Mouse (Mus musculus) hindbrain, postnatal 0 days (tissue): ENCODE data around the gene Tmem273. TPM values are rescaled to one million over a fixed set of nuclear protein-coding genes. Genes with fewer than 3 reads are reported as not detected.

Source experiments
- ATAC-seq: fragments of 200-750 bp; cut with Nextera tagmentation; 2 replicates; pipeline ENCODE4 v1.8.0; 2017; ENCODE audit warnings: mild to moderate bottlenecking, moderate TSS enrichment, moderate library complexity
- DNase-seq: peaks from one replicate; pipeline ENCODE4 v3.0.0-alpha.2; 2015; ENCODE audit warnings: low spot score
- H3K27ac ChIP-seq: fragments of 300-500 bp; sonication (generic); 2 replicates; pipeline ENCODE4 v1.5.1; 2014; ENCODE audit warnings: mild to moderate bottlenecking
- H3K27me3 ChIP-seq: fragments of 300-500 bp; sonication (generic); 2 replicates; pipeline ENCODE4 v1.6.1; 2014; ENCODE audit warnings: low read length, mixed read lengths; ENCODE audit not compliant: insufficient read depth
- H3K36me3 ChIP-seq: fragments of 300-500 bp; sonication (generic); 2 replicates; pipeline ENCODE4 v1.6.1; 2014; ENCODE audit warnings: low read length, mixed read lengths; ENCODE audit not compliant: insufficient read depth
- H3K4me1 ChIP-seq: fragments of 300-500 bp; sonication (generic); 2 replicates; pipeline ENCODE4 v1.6.1; 2014; ENCODE audit warnings: antibody characterized with exemption, low read length, mixed read lengths; ENCODE audit not compliant: insufficient read depth
- H3K4me2 ChIP-seq: fragments of 300-500 bp; sonication (generic); 2 replicates; pipeline ENCODE4 v1.6.1; 2014; ENCODE audit warnings: low read depth, mild to moderate bottlenecking, low read length, moderate library complexity, mixed read lengths
- H3K4me3 ChIP-seq: fragments of 300-500 bp; sonication (generic); 2 replicates; pipeline ENCODE4 v1.5.1; 2014; ENCODE audit warnings: low read length
- H3K9ac ChIP-seq: fragments of 300-500 bp; sonication (generic); replicated peaks from 2 replicates; pipeline ENCODE4 v1.6.1; 2014; ENCODE audit warnings: mild to moderate bottlenecking, low read length, moderate library complexity, mixed read lengths
- H3K9me3 ChIP-seq: fragments of 300-500 bp; sonication (generic); 2 replicates; pipeline ENCODE4 v1.6.1; 2016; ENCODE audit warnings: low read length, mixed read lengths
- CTCF ChIP-seq: IDR thresholded peaks from 2 replicates; pipeline ENCODE4 v1.5.1; 2016; ENCODE audit warnings: antibody characterized with exemption, control low read depth, low read depth
- WGBS: fragments of 180-500 bp; shearing (Covaris S2); extraction: QIAGEN DNeasy Blood & Tissue Kit; methylation state at CpG from one replicate; pipeline ENCODE4 v1.1.7; 2014; 5-methylcytosine and 5-hydroxymethylcytosine counted together
- polyA plus RNA-seq: library from polyadenylated mRNA; unstranded; fragments of >200 nt; fragmentation: Nextera tagmentation; extraction: Ambion mirVana; gene quantifications from 2 replicates; pipeline ENCODE4 v1.2.1, GENCODE M21; 2015
- total RNA-seq: library from RNA; depleted of rRNA; stranded (reverse); fragments of >200 nt; gene quantifications from 2 replicates; pipeline ENCODE4 v1.2.3, GENCODE M21; 2014

The Tmem273 gene
- total and polyA plus RNA-seq, 2 experiments from 2014 or later, result 0.16 to 1.2 TPM

- H3K9me3 ChIP-seq, result no peaks in the 10 kb centered on the region
- no peak for TF ChIP-seq CTCF
- no peak overlapping the region for H3K4me2 ChIP-seq
- H3K27ac ChIP-seq, result no peak overlapping the region
- DNase-seq, result no peak
- no peak overlapping the region for H3K9ac ChIP-seq
- no peak for ATAC-seq
- H3K36me3 ChIP-seq, result no peaks in the 10 kb centered on the region
- H3K4me3 ChIP-seq, result no peak overlapping the region
- 79% methylated on average over 12 of the region's 12 CpGs for WGBS
- no peaks in the 10 kb centered on the region for H3K27me3 ChIP-seq
- H3K4me1 ChIP-seq, result no peaks in the 10 kb centered on the region
These were observed 1.5 kb upstream of the Tmem273 start for GRCm38 (mm10) chr14:32784130-32784747.

GRCm38 (mm10) chr14:32784748-32785134 is 1.0 kb upstream of the Tmem273 start:
- H3K9me3 ChIP-seq, result no peaks in the 10 kb centered on the region
- H3K4me3 ChIP-seq, result no peak overlapping the region
- no peak for DNase-seq
- TF ChIP-seq CTCF, result no peak
- H3K4me2 ChIP-seq, result no peak overlapping the region
- WGBS, result 77% methylated on average over 4 of the region's 4 CpGs
- H3K36me3 ChIP-seq, result no peaks in the 10 kb centered on the region
- H3K9ac ChIP-seq, result no peak overlapping the region
- H3K27me3 ChIP-seq, result no peaks in the 10 kb centered on the region
- no peaks in the 10 kb centered on the region for H3K4me1 ChIP-seq
- no peak overlapping the region for H3K27ac ChIP-seq
- no peak for ATAC-seq

GRCm38 (mm10) chr14:32787691-32788090 is 1.9 kb downstream of the Tmem273 start:
- no peak overlapping the region for H3K27ac ChIP-seq
- H3K27me3 ChIP-seq, result no peaks in the 10 kb centered on the region
- DNase-seq (no peak), ATAC-seq (no peak)
- H3K4me2 ChIP-seq, result no peak overlapping the region
- H3K36me3 ChIP-seq, result no peaks in the 10 kb centered on the region
- TF ChIP-seq CTCF, result no peak
- WGBS, result 64% methylated on average over 5 of the region's 5 CpGs
- H3K4me3 ChIP-seq, result no peak overlapping the region
- H3K9me3 ChIP-seq, result no peaks in the 10 kb centered on the region
- no peaks in the 10 kb centered on the region for H3K4me1 ChIP-seq
- H3K9ac ChIP-seq, result no peak overlapping the region

GRCm38 (mm10) chr14:32796375-32796774 is 10.6 kb downstream of the Tmem273 start:
- H3K36me3 ChIP-seq, result no peaks in the 10 kb centered on the region
- H3K27me3 ChIP-seq, result no peaks in the 10 kb centered on the region
- H3K4me1 ChIP-seq, result no peaks in the 10 kb centered on the region
- no peak overlapping the region for H3K4me3 ChIP-seq
- no peaks in the 10 kb centered on the region for H3K9me3 ChIP-seq
- H3K4me2 ChIP-seq, result no peak overlapping the region
- DNase-seq (no peak), ATAC-seq (no peak)
- TF ChIP-seq CTCF, result no peak
- 48% methylated on average over 8 of the region's 8 CpGs for WGBS
- H3K27ac ChIP-seq, result no peak overlapping the region
- H3K9ac ChIP-seq, result no peak overlapping the region

GRCm38 (mm10) chr14:32797803-32798202 is 12.0 kb downstream of the Tmem273 start:
- DNase-seq (no peak), ATAC-seq (no peak)
- Histone ChIP-seq H3K36me3 (no peaks in the 10 kb centered on the region), H3K9ac (no peak overlapping the region), H3K4me3 (no peak overlapping the region), H3K4me2 (no peak overlapping the region), H3K27me3 (no peaks in the 10 kb centered on the region), H3K4me1 (no peaks in the 10 kb centered on the region), H3K9me3 (no peaks in the 10 kb centered on the region), H3K27ac (no peak overlapping the region)
- no peak for TF ChIP-seq CTCF
- 92% methylated on average over 2 of the region's 2 CpGs for WGBS

GRCm38 (mm10) chr14:32798355-32798754 is 12.6 kb downstream of the Tmem273 start:
- no peaks in the 10 kb centered on the region for H3K36me3 ChIP-seq
- 89% methylated on average over 4 of the region's 4 CpGs for WGBS

GRCm38 (mm10) chr14:32800048-32800447 is 14.3 kb downstream of the Tmem273 start:
- 95% methylated on average over 7 of the region's 7 CpGs for WGBS

More at GRCm38 (mm10) chr14:32798355-32798754, 12.6 kb downstream of the Tmem273 start:
- DNase-seq (no peak), ATAC-seq (no peak)
- Histone ChIP-seq H3K27me3 (no peaks in the 10 kb centered on the region), H3K4me1 (no peaks in the 10 kb centered on the region), H3K4me3 (no peak overlapping the region), H3K9ac (no peak overlapping the region), H3K27ac (no peak overlapping the region), H3K4me2 (no peak overlapping the region), H3K9me3 (no peaks in the 10 kb centered on the region)
- no peak for TF ChIP-seq CTCF

More at GRCm38 (mm10) chr14:32800048-32800447, 14.3 kb downstream of the Tmem273 start:
- H3K27ac ChIP-seq, result no peak overlapping the region
- no peak overlapping the region for H3K4me3 ChIP-seq
- H3K4me2 ChIP-seq, result no peak overlapping the region
- no peak overlapping the region for H3K9ac ChIP-seq
- H3K4me1 ChIP-seq, result no peaks in the 10 kb centered on the region
- TF ChIP-seq CTCF, result no peak
- no peaks in the 10 kb centered on the region for H3K27me3 ChIP-seq
- ATAC-seq, result no peak
- DNase-seq, result no peak
- no peaks in the 10 kb centered on the region for H3K9me3 ChIP-seq
- no peaks in the 10 kb centered on the region for H3K36me3 ChIP-seq
